Mouse (Mus musculus): ENCODE measurements around the gene Gal3st2b. TPM values are rescaled to one million over a fixed set of nuclear protein-coding genes. Genes with fewer than 3 reads are reported as not detected.
"Not testable (repeated sequence)": the region's sequence is repeated elsewhere in the genome, so short reads cannot be mapped to it uniquely, and the experiment has no call there.

The Gal3st2b gene
- total RNA-seq (2021): not detected
- long read RNA-seq, experiment 1, partial matches to known transcripts: 0 of 1 reads
- long read RNA-seq, experiment 1, other reads (novel, unspliced or antisense): 1 of 1 reads
- long read RNA-seq, experiment 2: 0 reads

DNA sequence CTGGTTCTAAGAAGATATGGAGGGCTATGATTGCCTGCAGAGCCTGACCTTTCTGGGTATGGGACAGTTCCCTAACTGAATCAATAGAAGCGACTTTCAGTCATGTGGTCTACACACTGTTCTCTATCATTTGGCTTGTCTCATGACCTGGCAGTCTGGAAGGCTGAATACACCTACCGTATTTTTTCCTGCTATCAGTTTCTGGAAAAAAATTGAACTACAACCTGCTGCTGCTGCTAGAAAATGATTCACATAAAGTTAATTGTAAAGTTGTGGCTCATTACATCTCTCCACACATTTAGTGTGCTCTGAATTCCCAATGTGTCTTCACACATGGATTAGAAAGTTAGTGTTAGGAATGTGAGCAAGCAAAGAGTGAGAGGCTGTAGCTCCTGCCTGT lies at the start of gene Gal3st2b:
Gene Gal3st2b, plus strand, starts transcription at position 301 of the 400 bp plus-strand sequence.
- DNase-seq (ENCODE audit: low spot score in 2 of 2): not testable (repeated sequence)

DNA sequence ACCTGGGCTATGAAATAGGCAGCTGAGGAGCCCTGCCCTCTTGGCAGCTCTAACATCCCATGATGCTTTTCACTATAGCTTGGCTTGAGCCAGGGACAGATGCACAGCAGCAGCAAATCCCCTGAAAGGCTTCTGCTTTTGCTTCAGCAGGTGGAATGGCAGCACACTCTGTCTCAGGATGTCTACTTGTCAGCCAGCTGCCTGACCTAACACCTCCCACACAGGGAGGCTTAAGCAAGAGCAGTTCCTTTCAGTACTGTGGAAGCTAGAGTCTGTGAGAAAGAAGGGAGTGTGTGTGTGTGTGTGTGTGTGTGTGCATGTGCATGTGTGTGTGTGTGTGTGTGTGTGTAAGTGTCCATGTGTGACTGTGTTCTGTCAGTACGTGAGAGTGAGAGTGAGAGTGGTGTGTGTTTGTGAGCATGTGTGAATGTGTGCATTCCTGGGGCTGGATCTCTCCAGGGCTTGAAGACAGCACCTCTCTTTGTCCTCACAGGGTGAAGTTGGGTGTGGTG lies 46.5 kb upstream of the Gal3st2b start:
- not testable (repeated sequence) for DNase-seq (ENCODE audit: low spot score in 2 of 2)

DNA sequence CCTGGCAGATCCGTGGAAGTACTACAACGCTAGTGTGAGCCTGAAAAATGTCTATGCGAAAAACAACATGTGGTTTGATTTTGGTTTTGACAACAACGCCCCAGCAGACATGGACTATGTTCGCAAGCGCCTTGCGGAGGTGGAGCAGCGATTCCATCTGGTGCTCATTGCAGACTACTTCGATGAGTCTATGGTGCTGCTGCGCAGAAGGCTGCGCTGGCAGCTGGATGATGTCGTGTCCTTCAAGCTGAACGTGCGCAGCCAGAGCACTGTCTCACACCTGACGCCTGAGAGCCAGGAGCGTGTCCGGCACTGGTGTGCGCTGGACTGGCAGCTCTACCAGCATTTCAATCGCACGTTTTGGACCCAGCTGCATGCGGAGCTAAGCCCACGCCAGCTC lies 43.7 kb upstream of the Gal3st2b start:
- DNase-seq (ENCODE audit: low spot score in 2 of 2): not testable (repeated sequence)

DNA sequence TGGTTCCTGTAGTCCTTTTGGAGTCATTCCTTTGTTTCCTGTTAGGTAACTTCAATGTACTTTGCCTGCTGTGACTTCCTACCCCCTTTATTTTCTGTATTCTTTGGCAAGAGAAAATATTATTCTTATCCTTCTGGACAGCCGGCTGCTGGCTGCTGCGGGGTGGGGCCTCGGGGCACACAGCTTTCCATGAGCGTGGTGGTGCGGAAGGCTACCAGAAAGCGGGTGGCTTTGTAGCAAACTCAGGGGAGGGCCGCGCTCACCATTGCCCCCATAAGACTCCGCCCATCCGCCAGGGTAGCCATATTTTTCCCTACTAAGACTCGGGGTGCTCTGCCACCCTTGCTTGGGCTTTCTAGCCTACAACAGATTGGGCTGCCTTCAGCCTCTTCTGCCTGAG lies 36.3 kb upstream of the Gal3st2b start:
- not testable (repeated sequence) for DNase-seq (ENCODE audit: low spot score in 2 of 2)

DNA sequence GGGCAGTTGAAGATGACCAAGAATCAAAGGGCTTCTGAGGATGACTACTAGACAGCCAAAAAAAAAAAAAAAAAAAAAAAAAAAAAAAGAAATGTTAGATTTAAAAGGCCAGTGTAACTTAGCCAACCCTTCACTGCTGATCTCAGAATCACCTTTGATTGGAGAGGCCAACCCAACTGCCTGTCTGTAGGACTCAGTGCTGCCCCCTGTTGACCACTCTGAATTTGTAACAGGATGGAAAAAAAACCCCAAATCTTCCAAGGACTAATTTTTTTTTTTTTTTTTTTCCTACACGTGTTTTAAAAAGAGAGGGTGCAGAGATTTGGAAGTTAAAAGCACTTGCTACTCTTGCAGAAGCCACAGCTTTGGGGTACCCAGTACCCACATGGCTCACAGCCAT lies 27.2 kb upstream of the Gal3st2b start:
- DNase-seq (ENCODE audit: low spot score in 2 of 2): not testable (repeated sequence)

DNA sequence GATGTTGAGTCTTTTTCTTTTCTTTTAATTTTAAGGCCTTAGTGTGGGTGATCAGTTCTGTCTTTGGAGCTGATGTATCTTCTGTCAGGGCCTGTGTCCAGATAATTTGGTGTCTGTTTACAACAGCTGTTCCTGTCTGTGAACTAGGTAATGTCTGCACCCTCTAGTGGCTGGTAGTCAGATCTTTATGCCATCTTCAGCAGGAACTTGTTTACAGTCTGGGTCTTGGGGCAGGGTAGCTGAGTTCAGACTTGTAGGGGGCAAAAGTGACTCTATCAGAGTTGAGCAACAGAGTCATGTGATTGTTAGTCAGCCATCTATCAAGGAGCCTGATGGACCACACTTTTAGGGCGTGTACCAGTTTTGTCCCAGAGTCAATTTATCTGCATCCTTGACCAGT lies 20.7 kb upstream of the Gal3st2b start:
- DNase-seq (ENCODE audit: low spot score in 2 of 2): not testable (repeated sequence)

DNA sequence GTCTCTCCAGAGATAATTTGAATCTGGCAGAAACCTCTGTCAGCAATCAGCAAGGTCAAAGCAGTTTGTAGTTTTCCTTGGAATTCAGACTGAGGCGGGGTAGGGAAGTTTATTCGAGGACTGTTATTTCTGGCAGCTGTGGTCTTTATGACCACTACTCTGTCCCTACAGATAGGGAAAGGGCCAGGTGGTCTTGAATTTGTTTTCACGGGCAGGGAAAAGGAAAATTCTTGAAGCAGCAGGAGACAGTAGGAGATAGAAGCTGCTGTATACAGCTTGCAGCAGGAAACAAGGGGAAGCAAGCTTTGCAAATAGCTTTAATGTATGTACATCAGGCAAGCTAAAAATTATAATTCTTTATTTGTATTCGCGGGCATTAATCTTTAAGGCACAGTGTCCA lies 16.8 kb upstream of the Gal3st2b start:
- not testable (repeated sequence) for DNase-seq (ENCODE audit: low spot score in 2 of 2)

DNA sequence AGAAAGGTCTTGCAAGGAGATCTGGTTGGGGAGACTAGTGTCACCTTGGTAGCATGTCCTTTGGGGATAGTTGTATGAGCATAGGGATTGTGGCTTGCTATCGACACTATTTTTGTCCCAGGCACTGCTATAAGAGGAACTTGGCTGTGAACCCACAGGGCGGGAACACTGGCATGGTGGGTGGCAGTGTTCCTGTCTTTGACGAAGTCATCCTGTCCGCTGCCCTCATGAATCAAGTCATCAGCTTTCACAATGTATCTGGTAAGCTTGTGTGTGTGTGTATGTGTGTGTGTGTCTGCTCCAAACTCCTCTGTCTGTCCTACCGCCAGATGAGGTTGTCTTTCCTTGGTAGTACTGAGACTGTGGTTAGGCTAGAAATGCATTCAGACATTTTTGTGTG lies 11.4 kb upstream of the Gal3st2b start:
- DNase-seq (ENCODE audit: low spot score in 2 of 2): not testable (repeated sequence)

DNA sequence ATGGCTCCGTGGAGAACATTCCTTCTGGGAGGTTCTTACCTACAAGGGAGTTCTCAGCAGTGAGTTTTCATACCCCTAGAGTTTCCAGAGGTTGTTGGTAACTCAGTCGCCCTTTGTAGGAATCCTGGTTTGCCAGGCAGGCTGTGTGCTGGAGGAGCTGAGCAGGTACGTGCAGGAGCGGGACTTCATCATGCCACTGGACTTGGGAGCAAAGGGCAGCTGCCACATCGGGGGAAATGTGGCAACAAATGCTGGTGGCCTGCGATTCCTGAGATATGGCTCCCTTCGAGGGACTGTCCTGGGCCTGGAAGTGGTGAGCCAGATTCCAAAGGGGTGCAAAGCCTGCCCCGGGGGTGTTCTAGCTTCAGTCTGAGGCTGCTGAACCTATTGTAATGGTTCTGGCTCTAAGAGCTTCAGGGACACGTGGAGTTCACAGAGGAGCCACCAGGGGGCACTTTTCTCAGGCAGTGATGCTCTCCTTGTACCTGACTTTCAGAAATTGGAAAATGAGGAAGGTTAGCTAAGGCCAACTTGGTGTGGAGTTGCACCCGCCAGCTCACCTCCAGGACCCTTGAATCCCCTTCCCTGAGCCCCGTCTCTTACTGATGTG lies 9.0 kb upstream of the Gal3st2b start:
- DNase-seq (ENCODE audit: low spot score in 2 of 2): not testable (repeated sequence)

DNA sequence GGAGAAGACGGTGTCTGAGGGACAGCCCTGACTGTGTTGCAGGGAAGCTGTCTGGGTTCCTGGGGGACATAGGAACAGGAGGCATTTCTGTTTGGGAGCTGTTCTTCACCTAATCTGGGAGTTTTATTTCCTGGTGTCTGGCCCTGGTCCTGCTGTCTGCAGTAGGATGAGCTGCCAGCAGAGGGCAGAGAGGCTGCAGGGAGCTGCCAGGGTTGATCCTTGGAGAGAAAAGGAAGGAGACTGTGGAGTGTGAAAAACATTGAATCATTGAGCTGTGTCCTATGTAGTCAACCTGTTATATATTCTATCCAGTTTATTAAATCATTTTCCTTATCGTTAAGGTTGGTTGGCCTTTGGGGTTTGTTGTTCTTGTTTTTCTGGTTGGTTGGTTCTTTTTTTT lies 6.2 kb upstream of the Gal3st2b start:
- not testable (repeated sequence) for DNase-seq (ENCODE audit: low spot score in 2 of 2)

DNA sequence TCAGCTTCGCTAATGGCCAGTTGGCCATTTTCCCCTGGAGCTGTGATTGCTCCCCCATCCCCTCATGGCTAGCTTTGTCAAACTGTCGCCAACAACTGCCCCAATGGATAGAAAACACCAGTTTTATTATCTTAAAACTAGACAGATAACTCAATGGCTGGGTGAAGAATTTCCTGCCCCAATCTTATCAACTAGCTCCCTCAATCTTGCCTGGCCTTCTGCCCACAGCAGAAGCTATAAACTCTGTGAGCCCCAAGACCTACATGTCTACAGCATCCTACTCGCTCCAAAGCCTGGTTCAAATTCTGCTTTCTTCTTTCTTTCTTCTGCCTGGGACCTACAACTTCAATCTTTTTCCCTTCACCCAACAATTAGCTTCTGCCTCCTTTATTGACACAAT lies 951 bp upstream of the Gal3st2b start:
- DNase-seq (ENCODE audit: low spot score in 2 of 2): not testable (repeated sequence)

DNA sequence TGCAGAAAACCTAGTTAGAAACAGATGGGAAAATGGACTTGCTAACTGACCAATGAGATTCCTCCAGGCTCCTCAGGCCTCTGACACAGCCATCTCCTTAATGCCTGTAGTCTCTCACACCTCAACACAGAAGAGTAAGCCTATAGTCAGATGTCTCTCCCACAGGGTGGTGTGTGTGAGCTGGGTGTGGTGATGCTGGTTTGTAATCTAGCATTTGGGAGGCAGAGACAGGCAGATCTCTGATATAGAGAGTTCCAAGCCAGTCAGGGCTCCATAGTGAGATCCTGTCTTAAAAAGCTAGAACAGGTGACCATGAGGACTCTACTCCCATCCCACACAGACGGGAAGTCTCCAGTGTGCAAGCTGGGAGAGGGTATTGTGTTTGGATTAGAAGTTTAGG lies 664 bp downstream of the Gal3st2b start:
- not testable (repeated sequence) for DNase-seq (ENCODE audit: low spot score in 2 of 2)

DNA sequence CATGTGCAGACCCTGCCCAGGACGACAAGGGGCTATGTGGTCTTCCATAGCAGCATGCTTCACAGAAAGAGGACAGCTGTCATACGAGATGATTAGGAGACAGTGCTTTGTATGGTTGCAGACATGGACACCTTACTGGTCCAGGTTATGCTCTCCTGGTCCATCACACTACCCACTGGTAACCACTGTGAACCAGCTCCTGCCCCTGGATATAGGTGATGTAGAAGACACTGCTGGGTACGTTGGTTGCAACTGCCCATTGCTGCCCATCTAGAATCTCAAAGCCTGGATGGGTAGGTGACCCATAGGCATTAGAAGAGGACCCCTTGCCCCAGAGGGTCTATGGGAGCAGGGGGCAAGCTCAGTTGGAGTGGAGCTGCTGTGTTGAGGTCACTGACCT lies 1.2 kb downstream of the Gal3st2b start:
- not testable (repeated sequence) for DNase-seq (ENCODE audit: low spot score in 2 of 2)

DNA sequence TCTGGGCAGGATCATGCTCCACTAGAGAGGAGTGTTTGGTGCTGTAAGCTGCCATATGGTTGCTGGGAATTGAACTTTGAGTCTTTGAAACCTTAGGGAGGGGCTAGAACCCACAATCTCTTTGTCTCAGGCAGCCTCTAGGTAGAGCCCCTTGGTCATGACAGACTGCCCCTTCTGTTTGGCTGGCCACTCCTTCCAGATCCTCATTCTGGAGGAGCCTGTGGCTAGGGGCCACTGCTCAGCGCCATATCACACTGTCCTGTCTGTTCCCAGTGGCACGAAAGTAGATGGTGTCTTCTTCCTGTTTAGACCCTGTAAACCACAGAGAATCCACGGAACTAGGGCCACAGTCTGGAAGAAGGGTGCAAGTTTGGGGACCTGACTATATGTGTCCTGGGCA lies 4.5 kb downstream of the Gal3st2b start:
- DNase-seq (ENCODE audit: low spot score in 2 of 2): not testable (repeated sequence)

DNA sequence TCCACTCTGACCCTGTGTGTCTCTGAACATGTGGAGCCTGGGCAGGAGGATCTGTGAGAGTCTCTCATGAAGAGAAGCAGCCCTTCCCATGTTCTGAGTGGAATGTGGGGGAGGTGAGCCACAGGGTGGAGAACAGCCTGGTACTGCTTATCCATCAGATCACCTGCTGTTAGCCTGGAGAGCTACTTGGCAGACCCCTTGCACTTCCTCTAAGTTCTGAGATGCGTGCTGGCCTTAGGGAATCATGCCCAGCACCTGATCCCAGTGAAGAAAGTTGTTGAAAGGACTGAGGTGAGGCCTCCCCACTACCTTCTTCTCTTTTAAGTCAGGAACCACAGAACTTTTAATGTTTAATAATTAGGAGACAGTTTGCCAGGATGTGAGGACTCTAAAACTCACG lies 5.0 kb downstream of the Gal3st2b start:
- not testable (repeated sequence) for DNase-seq (ENCODE audit: low spot score in 2 of 2)

DNA sequence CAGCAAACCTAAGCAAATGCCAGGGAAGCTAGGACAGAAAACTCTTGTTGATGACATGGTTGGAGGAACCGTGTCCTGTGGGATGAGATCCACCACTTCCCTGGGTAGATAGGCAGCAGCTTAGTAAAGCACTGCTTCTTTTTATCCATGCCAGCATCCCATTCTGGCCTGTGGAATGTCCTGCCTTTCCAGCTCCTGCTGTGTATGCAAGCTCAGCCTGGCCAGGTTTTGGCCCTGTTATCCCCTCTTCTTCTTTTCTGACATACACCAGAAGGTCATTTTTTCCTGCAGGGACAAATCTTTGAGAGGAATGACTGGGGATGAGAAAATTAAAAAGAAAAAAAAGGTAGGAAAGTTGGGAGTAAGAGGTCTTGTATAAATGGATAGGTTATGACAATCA lies 17.3 kb downstream of the Gal3st2b start:
- DNase-seq (ENCODE audit: low spot score in 2 of 2): not testable (repeated sequence)

DNA sequence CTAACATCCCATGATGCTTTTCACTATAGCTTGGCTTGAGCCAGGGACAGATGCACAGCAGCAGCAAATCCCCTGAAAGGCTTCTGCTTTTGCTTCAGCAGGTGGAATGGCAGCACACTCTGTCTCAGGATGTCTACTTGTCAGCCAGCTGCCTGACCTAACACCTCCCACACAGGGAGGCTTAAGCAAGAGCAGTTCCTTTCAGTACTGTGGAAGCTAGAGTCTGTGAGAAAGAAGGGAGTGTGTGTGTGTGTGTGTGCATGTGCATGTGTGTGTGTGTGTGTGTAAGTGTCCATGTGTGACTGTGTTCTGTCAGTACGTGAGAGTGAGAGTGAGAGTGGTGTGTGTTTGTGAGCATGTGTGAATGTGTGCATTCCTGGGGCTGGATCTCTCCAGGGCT lies 19.7 kb downstream of the Gal3st2b start:
- DNase-seq (ENCODE audit: low spot score in 2 of 2): not testable (repeated sequence)

DNA sequence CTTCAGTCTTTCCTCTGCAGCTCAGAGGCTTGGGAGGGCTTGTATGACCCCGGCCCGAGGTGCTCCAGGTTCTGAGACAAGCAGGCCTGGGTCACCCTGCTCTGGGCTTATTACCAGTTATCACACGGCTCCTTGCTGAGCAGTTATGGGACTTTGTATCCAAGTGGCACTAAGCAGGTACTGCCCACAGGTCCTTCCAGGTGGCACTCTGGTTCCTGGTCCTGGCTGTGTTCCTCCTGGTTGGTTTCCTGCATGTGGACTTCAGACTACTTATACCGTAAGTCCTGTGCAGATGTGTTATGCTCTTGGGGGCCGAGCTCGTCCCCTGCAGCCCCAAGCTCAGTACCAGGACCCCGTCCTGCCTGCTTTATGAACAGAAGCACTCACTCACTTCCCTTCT lies 20.3 kb downstream of the Gal3st2b start:
- not testable (repeated sequence) for DNase-seq (ENCODE audit: low spot score in 2 of 2)

DNA sequence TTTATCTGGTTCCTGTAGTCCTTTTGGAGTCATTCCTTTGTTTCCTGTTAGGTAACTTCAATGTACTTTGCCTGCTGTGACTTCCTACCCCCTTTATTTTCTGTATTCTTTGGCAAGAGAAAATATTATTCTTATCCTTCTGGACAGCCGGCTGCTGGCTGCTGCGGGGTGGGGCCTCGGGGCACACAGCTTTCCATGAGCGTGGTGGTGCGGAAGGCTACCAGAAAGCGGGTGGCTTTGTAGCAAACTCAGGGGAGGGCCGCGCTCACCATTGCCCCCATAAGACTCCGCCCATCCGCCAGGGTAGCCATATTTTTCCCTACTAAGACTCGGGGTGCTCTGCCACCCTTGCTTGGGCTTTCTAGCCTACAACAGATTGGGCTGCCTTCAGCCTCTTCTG lies 31.0 kb downstream of the Gal3st2b start:
- DNase-seq (ENCODE audit: low spot score in 2 of 2): not testable (repeated sequence)

DNA sequence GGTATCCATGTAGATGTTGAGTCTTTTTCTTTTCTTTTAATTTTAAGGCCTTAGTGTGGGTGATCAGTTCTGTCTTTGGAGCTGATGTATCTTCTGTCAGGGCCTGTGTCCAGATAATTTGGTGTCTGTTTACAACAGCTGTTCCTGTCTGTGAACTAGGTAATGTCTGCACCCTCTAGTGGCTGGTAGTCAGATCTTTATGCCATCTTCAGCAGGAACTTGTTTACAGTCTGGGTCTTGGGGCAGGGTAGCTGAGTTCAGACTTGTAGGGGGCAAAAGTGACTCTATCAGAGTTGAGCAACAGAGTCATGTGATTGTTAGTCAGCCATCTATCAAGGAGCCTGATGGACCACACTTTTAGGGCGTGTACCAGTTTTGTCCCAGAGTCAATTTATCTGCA lies 48.4 kb downstream of the Gal3st2b start:
- not testable (repeated sequence) for DNase-seq (ENCODE audit: low spot score in 2 of 2)

DNA sequence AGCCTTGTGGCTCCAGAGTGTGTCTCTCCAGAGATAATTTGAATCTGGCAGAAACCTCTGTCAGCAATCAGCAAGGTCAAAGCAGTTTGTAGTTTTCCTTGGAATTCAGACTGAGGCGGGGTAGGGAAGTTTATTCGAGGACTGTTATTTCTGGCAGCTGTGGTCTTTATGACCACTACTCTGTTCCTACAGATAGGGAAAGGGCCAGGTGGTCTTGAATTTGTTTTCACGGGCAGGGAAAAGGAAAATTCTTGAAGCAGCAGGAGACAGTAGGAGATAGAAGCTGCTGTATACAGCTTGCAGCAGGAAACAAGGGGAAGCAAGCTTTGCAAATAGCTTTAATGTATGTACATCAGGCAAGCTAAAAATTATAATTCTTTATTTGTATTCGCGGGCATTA lies 52.3 kb downstream of the Gal3st2b start:
- not testable (repeated sequence) for DNase-seq (ENCODE audit: low spot score in 2 of 2)

DNA sequence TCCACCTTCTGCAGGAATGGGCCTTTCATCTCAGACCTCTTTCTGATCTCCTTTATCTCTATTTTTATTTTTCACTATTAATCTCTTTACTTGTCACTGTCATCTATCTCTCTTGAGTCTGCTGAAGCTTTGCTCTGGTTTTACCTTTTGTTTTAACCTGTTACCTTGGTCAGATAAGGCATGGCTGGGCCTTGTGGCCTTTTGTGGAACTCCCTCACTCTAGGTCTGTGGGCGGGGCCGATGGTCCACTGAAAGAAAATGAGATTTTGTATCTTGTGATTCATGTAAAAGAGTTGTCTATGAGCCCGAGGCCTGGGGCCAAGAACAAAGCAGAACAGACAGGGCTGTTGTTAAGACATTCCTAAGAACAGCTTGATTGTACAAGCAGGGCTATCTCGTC lies 52.7 kb downstream of the Gal3st2b start:
- DNase-seq (ENCODE audit: low spot score in 2 of 2): not testable (repeated sequence)

DNA sequence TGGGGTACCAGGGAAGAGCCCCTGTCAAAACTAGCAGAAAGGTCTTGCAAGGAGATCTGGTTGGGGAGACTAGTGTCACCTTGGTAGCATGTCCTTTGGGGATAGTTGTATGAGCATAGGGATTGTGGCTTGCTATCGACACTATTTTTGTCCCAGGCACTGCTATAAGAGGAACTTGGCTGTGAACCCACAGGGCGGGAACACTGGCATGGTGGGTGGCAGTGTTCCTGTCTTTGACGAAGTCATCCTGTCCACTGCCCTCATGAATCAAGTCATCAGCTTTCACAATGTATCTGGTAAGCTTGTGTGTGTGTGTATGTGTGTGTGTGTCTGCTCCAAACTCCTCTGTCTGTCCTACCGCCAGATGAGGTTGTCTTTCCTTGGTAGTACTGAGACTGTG lies 57.7 kb downstream of the Gal3st2b start:
- DNase-seq (ENCODE audit: low spot score in 2 of 2): not testable (repeated sequence)
